Mouse (Mus musculus) heart, adult 2 months (tissue): Measurements from ENCODE around the gene Parva. TPM values are rescaled to one million over a fixed set of nuclear protein-coding genes. Genes with fewer than 3 reads are reported as not detected.

Source experiments
- DNase-seq, 2 experiments: peaks; one replicate each; pipeline ENCODE4 v3.0.0; 2021
- H3K27ac ChIP-seq: fragments of 200-600 bp; 2 replicates; pipeline ENCODE4 v1.8.1; 2022
- H3K27me3 ChIP-seq: fragments of 200-500 bp; 2 replicates; pipeline ENCODE4 v1.6.1; 2012; ENCODE audit warnings: mild to moderate bottlenecking, low read length, inconsistent platforms, mixed read lengths; ENCODE audit not compliant: control insufficient read depth, insufficient read depth
- H3K36me3 ChIP-seq: fragments of 200-500 bp; 2 replicates; pipeline ENCODE4 v1.6.1; 2012; ENCODE audit warnings: low read length, inconsistent platforms; ENCODE audit not compliant: control insufficient read depth, insufficient read depth
- H3K4me1 ChIP-seq: fragments of 200-500 bp; 2 replicates; pipeline ENCODE4 v1.6.1; 2011; ENCODE audit warnings: low read length; ENCODE audit not compliant: control insufficient read depth, insufficient read depth
- H3K4me3 ChIP-seq: fragments of 200-600 bp; 2 replicates; pipeline ENCODE4 v1.8.1; 2022
- H3K79me2 ChIP-seq: fragments of 200-500 bp; replicated peaks from 2 replicates; pipeline ENCODE4 v1.6.1; 2012; ENCODE audit warnings: mild to moderate bottlenecking, inconsistent platforms, low read length, moderate library complexity, mixed read lengths; ENCODE audit not compliant: control insufficient read depth, insufficient read depth
- H3K9ac ChIP-seq: fragments of 200-500 bp; 2 replicates; pipeline ENCODE4 v1.6.1; 2012; ENCODE audit warnings: low read depth, mild to moderate bottlenecking, control low read depth, inconsistent platforms, low read length, mixed read lengths
- CTCF ChIP-seq: fragments of 200-600 bp; IDR thresholded peaks from 2 replicates; pipeline ENCODE4 v1.8.1; 2022; ENCODE audit warnings: antibody characterized with exemption, mild to moderate bottlenecking, moderate library complexity
- EP300 ChIP-seq: fragments of 200-500 bp; IDR thresholded peaks from 2 replicates; pipeline ENCODE4 v1.6.1; 2011; ENCODE audit warnings: low read depth, low read length, control low read depth; ENCODE audit not compliant: insufficient read depth
- POLR2A ChIP-seq: fragments of 200-500 bp; IDR thresholded peaks from 2 replicates; pipeline ENCODE4 v1.6.1; 2011; ENCODE audit warnings: mild to moderate bottlenecking, low read depth, low read length, control low read depth; ENCODE audit not compliant: insufficient read depth
- WGBS: fragments of 180-500 bp; shearing (Covaris S2); methylation state at CpG from one replicate; pipeline ENCODE4 v1.1.7; 2018; 5-methylcytosine and 5-hydroxymethylcytosine counted together
- intact Hi-C: fragments of 180-260 bp; cut with DNase I; formaldehyde crosslinking; loops from one replicate; pipeline ENCODE4 v1.15.1; 2025
- polyA plus RNA-seq: library from polyadenylated mRNA; depleted of rRNA; stranded (reverse); fragments of >200 nt; gene quantifications from 2 replicates; pipeline ENCODE4 v1.2.3, GENCODE M21; 2012
- total RNA-seq, 2 experiments: library from RNA; stranded (reverse); gene quantifications; 2 replicates each; pipeline ENCODE4 v1.2.3; 2021

Gene Parva
- total and polyA plus RNA-seq, 3 experiments = 30.7 to 45.5 (median 44.3) TPM

DNA sequence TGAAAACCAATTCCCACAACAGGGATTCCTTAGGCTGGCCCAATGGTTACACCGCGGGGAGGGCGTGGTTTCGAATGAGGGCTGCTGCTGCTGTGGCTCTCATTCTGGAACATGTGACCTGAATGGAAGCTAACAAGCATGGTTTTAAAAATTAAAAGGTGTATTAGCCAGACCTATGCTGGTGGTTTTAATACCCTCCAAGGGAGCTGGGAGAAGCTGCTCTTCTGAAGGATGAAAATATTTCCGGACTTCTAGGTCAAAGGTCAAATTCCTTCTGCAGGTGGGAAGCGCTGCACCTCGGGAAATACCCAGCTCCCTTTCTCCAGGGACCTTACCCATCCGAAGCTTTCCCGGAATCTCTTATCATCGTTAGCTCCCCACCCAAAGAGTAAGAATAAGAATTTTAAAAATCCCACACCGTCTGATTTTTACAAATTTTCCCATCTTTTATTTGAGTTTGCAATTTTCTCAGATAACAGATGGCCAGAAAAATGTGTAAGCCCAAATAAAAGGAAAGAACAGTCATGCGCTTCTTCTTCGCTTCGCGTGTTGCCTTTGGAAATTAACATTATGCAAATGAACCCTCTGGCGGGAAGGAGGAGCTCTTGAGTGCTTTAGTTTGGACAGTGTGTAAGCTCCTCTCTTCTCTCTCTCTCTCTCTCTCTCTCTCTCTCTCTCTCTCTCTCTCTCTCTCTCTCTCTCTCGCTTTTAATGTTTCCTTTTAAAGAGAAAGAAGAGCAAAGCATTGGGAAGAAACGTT, 74.9 kb downstream of the Parva start:
- H3K9ac ChIP-seq = no peak overlapping the region
- no peaks in the 10 kb centered on the region; the same call in 1 of the 2 replicates for H3K79me2 ChIP-seq
- peak overlapping the region; percentile 9; the same call in 1 of the 2 replicates for H3K27ac ChIP-seq
- peak overlapping the region; percentile 9; the same call in 1 of the 2 replicates for H3K4me3 ChIP-seq
- H3K27me3 ChIP-seq = no peaks in the 10 kb centered on the region
- WGBS = 39% methylated on average over 18 of the region's 18 CpGs
- intact Hi-C loops = no loop called here
- H3K36me3 ChIP-seq = no peaks in the 10 kb centered on the region
- peak in 1 of 2 experiments; percentile 21 for DNase-seq
- no peak for TF ChIP-seq EP300
- no peak for TF ChIP-seq CTCF
- TF ChIP-seq POLR2A = no peak
- H3K4me1 ChIP-seq = peaks cover 15% of the 10 kb centered on the region

DNA sequence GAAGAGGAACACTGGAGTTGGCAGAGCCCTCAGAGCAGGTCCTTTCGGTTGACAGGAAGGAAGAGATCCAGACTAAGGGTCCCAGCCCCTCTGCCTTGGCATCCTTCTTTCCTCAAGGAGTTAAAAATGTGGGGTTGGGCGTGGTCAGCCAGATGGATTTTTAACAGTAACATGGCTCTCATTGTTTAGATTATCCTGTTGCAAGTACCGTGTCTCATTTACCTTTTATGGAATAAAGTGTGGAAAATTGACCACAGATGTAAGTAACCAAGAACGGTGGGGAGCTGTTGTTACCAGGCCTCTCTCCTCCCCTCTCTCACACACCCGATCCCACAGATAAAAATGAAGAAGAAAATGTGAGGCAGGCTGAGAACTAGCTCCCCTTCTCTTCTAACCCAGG, 75.5 kb downstream of the Parva start:
- Histone ChIP-seq H3K4me1 (peaks cover 18% of the 10 kb centered on the region), H3K27ac (no peak overlapping the region; the same call in 1 of the 2 replicates), H3K9ac (no peak overlapping the region), H3K36me3 (no peaks in the 10 kb centered on the region), H3K4me3 (no peak overlapping the region), H3K79me2 (peaks cover 1% of the 10 kb centered on the region; the same call in 1 of the 2 replicates), H3K27me3 (no peaks in the 10 kb centered on the region)
- DNase-seq = no peak
- TF ChIP-seq EP300 (no peak), CTCF (no peak), POLR2A (no peak)
- WGBS = 44% methylated on average over 5 of the region's 5 CpGs
- intact Hi-C loops = no loop called here

DNA sequence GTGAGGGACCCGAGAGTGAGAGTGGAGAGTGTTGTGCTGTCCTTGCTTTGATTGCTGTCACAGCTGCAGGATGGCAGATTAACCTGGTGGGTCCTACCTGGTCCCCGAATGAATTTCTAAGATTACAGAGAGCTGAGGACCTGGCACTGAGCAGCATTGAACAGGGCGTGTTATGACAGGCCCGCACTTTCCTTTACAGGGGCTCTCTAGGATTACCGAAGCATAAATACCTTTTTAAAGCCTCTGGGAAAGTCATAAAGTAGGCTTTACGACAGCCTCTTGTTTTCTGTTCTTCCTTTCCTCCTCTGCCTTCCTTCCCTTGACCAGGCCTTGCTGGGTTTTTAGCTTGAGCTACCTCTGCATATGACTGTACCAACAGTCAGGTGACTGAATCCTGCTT, 76.1 kb downstream of the Parva start:
- Histone ChIP-seq H3K27ac (no peak overlapping the region; the same call in 1 of the 2 replicates), H3K27me3 (no peaks in the 10 kb centered on the region), H3K4me3 (no peak overlapping the region), H3K9ac (no peak overlapping the region), H3K79me2 (peaks cover 1% of the 10 kb centered on the region; the same call in 1 of the 2 replicates), H3K36me3 (no peaks in the 10 kb centered on the region), H3K4me1 (peaks cover 18% of the 10 kb centered on the region)
- TF ChIP-seq CTCF = no peak
- no peak for TF ChIP-seq POLR2A
- TF ChIP-seq EP300 = no peak
- intact Hi-C loops = no loop called here
- WGBS = 82% methylated on average over 6 of the region's 6 CpGs
- DNase-seq = no peak

DNA sequence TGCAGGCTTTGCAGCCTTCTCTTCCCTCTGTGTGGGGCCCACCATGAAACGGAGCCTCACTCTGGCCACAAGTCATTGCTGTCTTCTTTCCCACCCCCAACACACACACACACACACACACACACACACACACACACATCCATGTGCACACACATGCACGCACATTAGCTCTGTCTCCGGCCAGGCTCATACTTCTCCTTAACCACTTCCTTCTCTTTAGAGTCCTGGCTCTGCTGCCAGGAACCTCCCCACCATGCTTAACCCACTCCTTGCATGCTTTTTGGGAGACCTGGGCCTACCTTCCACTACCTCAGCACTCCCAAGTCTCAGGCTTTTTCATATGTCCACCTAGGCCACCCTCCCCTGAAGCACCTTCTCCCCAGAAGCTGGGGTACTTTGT, 76.6 kb downstream of the Parva start:
- 71% methylated on average over 3 of the region's 3 CpGs for WGBS
- no peak for DNase-seq
- H3K9ac ChIP-seq = no peak overlapping the region
- intact Hi-C loops = no loop called here
- H3K4me1 ChIP-seq = peaks cover 16% of the 10 kb centered on the region
- TF ChIP-seq CTCF (no peak), POLR2A (no peak), EP300 (no peak)
- H3K79me2 ChIP-seq = peaks cover 1% of the 10 kb centered on the region; the same call in 1 of the 2 replicates
- no peaks in the 10 kb centered on the region for H3K36me3 ChIP-seq
- H3K4me3 ChIP-seq = no peak overlapping the region
- no peaks in the 10 kb centered on the region for H3K27me3 ChIP-seq
- no peak overlapping the region for H3K27ac ChIP-seq

DNA sequence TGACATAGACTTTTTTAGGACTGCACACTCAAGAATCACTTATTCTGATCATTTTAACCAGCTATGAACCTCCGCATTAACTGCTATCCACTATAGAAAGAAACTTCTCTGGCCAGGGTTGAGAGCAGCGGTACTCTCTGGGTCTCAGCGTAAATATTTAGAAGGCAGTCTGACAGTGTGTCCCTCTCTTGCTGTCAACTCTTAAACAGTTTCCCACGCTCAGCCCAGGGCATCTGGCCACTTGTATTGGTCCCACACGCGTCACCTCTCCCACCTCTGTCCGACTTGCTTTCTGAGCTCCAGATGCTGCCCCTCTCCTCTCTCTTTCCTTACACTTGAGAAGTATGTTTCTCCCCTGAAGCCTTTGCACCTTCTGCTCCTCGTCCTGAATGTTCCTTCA, 81.8 kb downstream of the Parva start:
- H3K4me1 ChIP-seq = peaks cover 4% of the 10 kb centered on the region
- intact Hi-C loops = no loop called here
- H3K27ac ChIP-seq = no peak overlapping the region
- WGBS = 90% methylated on average over 8 of the region's 8 CpGs
- H3K27me3 ChIP-seq = no peaks in the 10 kb centered on the region
- H3K9ac ChIP-seq = no peak overlapping the region
- H3K4me3 ChIP-seq = no peak overlapping the region
- H3K36me3 ChIP-seq = no peaks in the 10 kb centered on the region
- H3K79me2 ChIP-seq = 0 out of 2 replicates have a peak, but pooled peaks cover 1% of the 10 kb centered on the region
- no peak for TF ChIP-seq POLR2A
- no peak for TF ChIP-seq CTCF
- TF ChIP-seq EP300 = no peak
- DNase-seq = no peak
